Mouse (Mus musculus) embryo, embryonic 10.5 days (tissue): ENCODE measurements at regions not wholly inside any gene's neighbourhood (a gene's known extent, or its start where the extent isn't known, plus 50 kb on each side); places are given as distances from the start of the nearest gene placed in this dataset.
A peak's percentile ranks its signal among the peaks of the same experiment; 100 is the strongest.

Experiments used
- DNase-seq: peaks from one replicate; pipeline ENCODE4 v3.0.0-alpha.2; 2015; ENCODE audit warnings: low spot score

GRCm38 (mm10) chr1:129219098-129219497 lies 54.0 kb upstream of the Thsd7b start:
- DNase-seq: no peak

DNA sequence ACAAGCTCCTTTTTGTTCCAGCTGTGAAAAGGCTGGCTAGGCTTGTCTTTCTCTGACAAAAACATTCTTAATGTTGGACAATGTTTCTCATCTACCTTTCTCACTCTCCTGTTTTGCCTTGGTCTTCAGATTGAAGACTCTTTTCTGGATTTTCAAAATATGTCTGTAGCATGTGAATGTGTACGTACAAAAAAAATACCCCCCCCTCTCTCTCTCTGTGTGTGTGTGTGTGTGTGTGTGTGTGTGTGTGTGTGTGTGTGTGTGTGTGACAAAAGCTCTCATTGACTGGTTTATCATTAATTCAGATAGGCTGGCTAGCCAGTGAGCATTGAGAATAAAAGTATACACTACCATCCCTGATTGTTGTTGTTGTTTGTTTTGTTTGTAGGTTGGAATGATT lies 64.3 kb upstream of the Thsd7b start:
- peak; percentile 18 for DNase-seq

DNA sequence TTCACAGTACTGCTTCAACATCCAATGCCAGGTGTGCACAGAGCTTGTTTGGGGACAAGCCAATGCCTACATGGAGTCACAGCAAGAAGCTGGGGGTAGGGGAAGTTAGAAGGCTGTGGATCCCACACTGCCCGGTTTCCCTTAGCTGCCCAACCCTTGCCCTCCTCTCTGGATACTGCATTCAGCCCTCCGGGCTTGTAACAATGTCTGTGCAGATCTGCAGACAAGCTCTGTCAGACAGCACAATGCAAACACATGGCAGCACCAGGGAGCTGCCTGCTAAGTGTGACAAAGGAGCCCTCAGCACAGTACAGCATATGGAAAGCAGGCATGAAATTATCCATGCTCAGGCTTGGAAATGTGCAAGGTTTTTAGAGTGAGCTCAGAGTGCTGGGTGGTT lies 64.7 kb upstream of the Thsd7b start:
- DNase-seq: peak; percentile 63

GRCm38 (mm10) chr1:129207674-129208073 lies 65.4 kb upstream of the Thsd7b start:
- DNase-seq: no peak

DNA sequence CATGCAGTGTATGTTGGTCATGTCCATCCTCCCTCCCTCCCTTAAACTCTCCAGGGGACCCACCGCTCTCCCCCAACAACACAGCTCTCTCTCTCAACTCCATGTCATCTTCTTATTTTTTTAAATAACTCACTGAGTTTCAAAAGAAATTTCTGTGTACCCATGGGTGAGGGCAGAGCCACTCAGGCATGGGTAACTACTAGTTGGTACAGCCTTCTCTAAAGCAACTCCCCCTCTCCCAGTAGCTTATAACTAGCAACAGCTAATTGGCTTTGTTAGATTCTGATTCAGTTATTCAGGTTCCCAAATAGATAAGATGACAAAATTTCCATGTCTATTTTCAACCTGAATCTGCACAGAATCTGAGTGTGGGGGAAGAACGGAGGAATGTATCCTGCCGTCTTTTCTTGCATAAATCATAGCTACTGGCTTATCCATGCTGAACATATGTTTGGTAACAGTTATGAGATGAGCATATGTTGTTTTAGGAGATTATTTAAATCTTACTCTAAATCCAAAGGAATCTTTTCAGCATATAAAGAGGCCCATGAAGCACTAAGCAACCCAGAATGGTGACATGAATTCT lies 92.8 kb upstream of the Thsd7b start:
- DNase-seq: no peak

- no peak for DNase-seq
Observed at GRCm38 (mm10) chr1:129169936-129170335, 103.2 kb upstream of the Thsd7b start.

DNA sequence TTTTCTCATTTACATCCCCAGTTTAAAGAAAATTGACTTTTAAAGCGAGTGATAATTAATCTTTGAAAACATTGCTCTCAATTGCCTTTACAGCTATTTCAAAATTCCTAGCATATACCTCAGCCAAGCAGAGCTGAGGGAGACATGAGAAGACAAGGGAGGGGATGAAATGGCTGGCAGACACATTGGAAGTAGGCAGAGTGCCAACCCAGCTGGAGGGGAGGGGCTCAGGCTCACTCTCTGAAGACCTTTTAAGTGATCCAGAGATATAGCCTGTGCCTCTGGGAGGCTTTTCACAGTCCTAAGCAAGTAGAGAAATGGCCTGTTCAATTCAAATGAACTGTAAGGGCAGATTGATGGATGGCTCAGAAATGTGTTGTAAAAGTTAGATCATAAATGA lies 122.5 kb upstream of the Thsd7b start:
- DNase-seq: no peak

- peak; percentile 49 for DNase-seq
Observed at GRCm38 (mm10) chr1:129148733-129149388, 124.2 kb upstream of the Thsd7b start.

DNA sequence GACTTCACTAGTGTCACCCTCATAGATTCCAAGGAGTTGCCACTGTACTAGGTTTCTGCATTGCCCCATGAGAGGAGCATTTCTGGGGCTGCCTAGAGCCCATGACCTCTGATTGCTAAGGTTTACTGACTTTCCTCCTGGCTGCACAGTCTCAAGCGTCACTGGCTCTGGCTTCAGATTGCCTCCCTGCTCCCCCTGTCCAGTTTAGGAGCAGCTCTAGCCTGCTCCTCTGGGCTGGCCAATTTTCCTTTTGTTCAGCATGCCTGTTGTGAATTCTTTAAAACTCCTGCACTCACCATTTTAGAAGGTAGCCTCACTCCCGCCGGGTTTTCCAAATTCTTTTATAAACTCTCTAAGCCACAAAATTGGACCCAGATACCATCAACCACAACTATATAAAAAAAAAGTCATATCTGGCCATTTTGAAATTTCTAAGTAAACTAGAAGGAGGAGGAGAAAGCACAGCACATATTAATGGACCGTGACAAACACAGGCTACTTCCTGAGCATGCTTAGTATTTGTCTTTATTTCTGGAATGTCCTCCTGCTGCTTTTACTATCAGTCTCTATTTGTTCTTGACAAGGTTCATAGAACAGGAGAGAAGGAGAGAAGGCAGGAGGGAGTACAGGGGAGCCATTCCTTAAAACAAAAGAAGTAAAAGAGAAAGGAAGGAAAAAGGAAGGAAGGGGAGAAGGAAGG lies 126.6 kb upstream of the Thsd7b start:
- DNase-seq: no peak

GRCm38 (mm10) chr1:129138783-129139182 lies 134.3 kb upstream of the Thsd7b start:
- no peak for DNase-seq

DNA sequence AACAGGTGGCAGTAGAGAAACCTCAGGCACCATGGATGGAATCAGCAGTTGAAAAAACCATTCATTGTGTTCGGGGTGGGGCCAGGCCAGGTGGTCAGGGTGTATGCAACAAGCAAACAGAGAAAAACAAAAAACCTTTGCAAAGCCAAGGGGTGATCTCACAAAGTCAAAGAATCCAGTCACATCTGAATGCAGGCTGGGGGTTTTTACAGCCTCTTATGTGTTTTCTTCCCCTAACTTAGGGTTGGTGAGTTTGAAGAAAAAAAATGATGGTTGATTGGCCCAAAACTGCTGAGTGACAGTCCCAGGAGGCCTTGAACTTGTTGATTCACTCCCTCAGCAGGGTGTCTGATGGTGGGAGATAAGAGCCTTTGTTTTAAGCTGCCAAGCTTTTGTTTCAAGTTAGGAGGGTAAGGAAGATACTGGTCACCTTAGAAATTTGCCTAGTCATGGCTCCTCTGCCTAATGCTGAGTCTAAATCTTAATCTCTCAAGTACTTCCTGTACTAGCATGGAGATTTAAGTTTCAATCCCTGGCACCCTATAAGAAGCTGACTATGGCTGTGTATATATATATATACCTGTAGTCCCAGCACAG lies 166.0 kb upstream of the Thsd7b start:
- no peak for DNase-seq

GRCm38 (mm10) chr1:129100997-129101396 lies 172.1 kb upstream of the Thsd7b start:
- no peak for DNase-seq

GRCm38 (mm10) chr1:129078274-129078673 lies 194.8 kb upstream of the Thsd7b start:
- DNase-seq: peak; percentile 8

GRCm38 (mm10) chr1:129057182-129057581 lies 215.9 kb upstream of the Thsd7b start:
- DNase-seq: no peak

GRCm38 (mm10) chr1:129055252-129055651 lies 217.8 kb upstream of the Thsd7b start:
- DNase-seq: no peak

- DNase-seq: no peak
Observed at GRCm38 (mm10) chr1:129033707-129034106, 239.4 kb upstream of the Thsd7b start.

GRCm38 (mm10) chr1:129005899-129006298 lies 267.2 kb upstream of the Thsd7b start:
- peak; percentile 2 for DNase-seq

DNA sequence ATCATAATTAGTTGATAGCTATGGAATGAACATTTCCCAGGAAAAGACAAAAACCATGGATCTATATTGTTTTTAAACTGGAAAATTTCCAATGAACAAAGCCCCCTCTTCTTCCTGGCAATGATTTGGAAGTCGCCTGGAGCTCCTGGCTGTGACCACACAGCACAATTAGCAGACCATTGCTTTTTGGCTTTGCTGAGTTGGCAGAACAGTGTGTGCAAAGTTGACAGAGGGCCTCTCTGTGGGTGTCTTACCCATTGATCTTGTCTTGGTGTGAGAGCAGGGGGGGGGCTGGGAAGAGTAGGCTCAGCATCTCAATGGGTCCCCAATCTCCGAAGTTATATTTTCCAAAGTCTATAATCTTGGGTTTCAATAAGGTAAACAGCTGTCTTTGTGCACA lies 270.8 kb upstream of the Thsd7b start:
- no peak for DNase-seq

- no peak for DNase-seq
Observed at GRCm38 (mm10) chr1:129001766-129002165, 271.3 kb upstream of the Thsd7b start.

DNA sequence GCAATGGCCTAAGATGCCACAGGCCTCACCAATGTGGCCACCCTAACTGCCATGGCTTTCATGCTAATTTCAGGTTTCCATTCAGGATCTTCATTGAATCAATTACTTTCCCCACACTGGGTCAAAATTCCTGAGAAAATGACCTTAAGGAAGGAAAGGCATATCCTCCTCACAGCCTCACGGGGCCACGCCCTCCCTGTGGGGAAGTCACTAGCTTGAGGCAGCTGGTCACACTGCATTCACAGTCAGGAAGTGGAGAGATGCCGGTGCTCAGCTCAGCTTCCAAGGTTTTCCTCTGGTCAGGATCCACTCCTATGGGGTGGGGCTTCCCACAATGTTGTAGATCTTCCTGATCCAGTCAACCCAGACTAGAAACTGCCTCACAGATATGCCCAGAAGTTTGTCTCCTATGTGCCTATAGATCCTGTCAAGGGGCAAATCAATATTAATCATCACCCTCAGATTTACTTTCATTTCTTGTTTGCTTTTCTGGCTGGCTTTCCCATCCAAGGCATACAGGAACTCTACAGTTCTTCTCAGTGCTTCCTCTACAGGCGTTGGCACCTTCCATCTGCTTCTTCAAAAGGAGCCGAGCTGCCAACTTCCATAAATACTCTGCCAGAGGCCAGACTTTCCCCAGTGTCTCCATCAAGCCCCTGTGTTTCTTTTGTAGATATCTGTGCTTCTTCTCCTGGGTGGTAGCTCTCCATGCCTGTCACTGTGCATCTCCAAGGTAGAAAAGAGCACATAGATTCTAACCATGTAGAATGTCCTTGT lies 273.2 kb upstream of the Thsd7b start:
- no peak for DNase-seq

DNA sequence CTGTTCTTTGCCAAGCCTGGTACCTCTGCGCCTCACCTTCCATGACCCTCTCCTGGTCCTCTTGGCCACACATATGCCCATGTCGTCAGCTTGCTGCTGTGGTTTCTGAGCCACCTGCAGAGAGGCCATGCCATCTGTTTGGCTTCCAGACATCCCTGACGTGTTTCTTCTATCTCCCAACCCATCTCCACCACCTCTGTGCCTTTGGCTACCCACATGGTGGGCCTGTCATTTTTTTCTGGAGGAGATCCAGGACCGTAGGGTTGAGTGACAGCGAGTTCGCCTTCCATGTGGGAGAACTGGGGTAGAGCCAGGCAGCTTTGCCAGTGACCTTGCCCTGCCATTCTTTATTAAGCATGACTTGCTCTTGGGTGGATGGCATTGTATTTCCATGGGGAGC lies 278.4 kb upstream of the Thsd7b start:
- no peak for DNase-seq

DNA sequence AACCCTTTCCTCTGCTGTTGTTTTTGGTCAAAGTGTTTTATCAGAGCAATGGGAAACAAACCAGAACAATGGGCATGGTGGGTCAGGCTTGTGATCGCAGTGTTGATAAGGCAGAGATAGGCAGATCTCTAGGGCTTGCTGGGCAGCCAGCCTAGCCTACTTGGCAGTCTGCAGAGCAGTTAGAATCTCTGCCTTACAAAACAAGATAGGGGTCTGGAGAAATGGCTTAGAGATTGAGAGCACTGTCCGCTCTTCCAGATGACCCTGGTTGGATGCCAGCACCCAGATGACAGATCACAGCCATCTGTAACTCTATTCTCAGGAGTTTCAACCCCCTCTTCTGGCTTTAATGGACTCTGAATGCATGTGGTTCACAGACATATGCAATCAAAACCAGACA lies 289.7 kb upstream of the Thsd7b start:
- no peak for DNase-seq
